Mouse (Mus musculus) spleen, postnatal 36 days (tissue): ENCODE measurements around the gene Ciao2a.

Experiments
- DNase-seq, 2 experiments: peaks; one replicate each; pipeline ENCODE4 v3.0.0; 2022; ENCODE audit warnings: low spot score in 2 of 2, mixed read lengths in 1 of 2

Gene Ciao2a

DNA sequence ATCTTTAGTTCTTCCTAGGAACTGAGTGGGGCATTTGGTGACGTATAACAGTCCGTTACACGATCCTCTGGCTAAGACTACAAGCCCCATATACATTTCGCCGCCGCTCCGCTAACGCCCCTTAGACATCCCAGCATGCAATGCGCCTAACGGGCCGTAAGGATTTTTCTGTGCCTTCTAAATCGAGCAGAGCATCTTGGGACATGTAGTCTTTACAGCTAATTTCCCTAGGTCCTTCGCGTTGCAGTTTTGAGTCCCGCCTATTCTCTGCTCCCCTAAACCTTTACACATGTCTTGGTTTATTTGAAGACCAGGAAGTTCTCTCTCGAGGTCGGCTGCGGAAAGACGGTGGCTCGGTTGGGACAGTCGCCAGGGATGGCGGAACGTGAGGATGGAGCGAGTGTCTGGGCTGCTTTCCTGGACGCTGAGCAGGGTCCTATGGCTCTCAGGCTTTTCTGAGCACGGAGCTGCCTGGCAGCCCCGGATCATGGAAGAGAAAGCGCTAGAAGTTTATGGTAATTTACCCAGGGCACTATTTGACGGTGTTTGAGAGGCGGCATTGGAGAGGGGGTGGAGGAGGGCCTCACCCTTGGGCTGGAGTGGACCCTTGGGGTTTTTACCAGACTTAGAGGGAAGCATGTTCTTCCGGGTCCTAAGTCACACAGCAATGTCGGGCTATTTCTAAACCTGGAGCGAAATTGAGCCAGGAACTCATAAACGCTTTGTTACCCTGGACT, at the start of gene Ciao2a, which contains the start of gene Snx1:
Gene Ciao2a, plus strand, starts transcription at position 156 of the 737 bp plus-strand sequence.
Gene Snx1, minus strand, starts transcription at position 132 of the 737 bp plus-strand sequence.
- DNase-seq: peak; percentile 96 to 97

GRCm38 (mm10) chr9:66078072-66078471, 48.3 kb upstream of the Ciao2a start:
- no peak for DNase-seq

- no peak for DNase-seq
These were observed 47.9 kb upstream of the Ciao2a start for GRCm38 (mm10) chr9:66078493-66078892.

- DNase-seq: no peak
These were observed 45.5 kb upstream of the Ciao2a start for GRCm38 (mm10) chr9:66080804-66081459.

DNA sequence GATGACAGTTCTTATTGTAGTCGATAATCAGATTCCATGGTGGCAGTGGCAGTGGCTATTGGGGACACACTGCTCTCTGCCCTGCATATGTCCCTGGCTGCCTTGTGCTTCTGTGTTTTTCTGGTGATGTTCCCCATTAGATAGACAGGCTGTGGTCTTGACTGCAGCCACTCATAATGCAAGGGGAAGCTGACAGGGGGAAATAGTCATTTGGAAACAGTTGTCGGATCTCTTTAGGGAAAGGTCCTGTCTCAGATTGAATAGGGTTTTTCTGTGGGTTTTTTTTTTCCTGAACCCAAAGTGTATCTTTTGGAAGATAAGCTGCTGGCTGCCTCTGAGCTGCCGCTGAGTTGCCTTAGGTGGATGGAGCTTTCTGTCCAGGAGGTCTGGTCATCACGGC, 44.4 kb upstream of the Ciao2a start:
- no peak for DNase-seq

DNA sequence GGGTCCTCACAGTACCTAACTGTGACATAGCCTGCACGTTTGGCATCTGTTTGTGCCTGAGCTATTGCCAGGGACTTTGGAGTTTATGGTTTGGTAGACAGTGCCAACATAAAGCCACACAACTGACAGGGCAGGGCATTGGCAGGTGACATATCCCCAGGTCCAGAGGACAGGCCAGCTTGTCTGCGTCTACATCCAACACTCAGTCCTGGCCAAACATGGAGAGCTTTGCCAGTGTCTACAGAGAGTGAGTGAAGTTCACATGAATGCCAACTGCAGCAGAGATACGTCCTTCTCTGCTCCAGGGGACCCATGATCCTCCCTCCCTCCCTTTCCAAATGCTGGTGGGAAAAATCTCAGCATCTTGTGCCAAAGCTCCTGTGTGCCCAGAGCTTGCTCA, 42.2 kb upstream of the Ciao2a start:
- no peak for DNase-seq

DNA sequence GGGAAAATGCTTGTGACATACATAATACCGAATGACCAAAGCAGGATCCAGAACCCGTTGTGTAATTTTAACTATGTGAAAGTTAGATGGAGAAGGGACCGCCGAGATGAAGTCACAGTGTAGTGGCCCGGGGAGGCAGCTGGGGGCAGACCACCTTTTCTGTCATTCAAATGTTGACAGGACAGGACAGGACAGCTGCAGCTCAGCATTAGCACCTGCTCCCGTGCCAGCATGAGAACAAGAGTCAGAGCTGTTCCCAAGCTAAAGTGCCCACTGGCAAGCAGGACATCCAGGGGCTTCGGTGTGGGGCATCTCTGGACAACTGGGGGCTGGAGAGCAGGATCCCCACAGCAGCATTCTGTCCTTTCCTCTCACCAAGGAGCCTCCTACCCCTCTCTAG, 39.3 kb upstream of the Ciao2a start:
- DNase-seq: no peak

DNA sequence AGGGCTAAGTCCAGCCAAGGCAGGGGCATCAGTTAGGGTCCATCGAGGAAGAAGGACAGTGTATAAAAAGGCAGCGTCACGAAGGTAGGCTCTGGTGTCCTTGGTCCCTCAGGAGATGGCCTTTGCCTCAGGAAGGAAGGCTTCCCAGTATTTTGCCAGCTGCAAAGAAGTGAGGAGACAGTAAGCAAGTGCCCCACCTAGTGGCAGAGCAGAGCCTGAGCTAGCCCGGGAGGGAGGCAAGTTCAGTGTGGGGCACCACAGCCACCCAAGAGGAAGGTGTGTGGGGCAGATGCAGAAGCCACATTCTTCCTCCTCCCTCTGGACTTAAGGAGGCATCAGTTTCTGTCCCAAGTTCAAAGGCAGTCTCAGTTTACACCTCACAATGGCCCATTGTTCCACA, 38.0 kb upstream of the Ciao2a start:
- peak; percentile 35 to 52 for DNase-seq

- no peak for DNase-seq
These were observed 35.7 kb upstream of the Ciao2a start for GRCm38 (mm10) chr9:66090593-66091244.

DNA sequence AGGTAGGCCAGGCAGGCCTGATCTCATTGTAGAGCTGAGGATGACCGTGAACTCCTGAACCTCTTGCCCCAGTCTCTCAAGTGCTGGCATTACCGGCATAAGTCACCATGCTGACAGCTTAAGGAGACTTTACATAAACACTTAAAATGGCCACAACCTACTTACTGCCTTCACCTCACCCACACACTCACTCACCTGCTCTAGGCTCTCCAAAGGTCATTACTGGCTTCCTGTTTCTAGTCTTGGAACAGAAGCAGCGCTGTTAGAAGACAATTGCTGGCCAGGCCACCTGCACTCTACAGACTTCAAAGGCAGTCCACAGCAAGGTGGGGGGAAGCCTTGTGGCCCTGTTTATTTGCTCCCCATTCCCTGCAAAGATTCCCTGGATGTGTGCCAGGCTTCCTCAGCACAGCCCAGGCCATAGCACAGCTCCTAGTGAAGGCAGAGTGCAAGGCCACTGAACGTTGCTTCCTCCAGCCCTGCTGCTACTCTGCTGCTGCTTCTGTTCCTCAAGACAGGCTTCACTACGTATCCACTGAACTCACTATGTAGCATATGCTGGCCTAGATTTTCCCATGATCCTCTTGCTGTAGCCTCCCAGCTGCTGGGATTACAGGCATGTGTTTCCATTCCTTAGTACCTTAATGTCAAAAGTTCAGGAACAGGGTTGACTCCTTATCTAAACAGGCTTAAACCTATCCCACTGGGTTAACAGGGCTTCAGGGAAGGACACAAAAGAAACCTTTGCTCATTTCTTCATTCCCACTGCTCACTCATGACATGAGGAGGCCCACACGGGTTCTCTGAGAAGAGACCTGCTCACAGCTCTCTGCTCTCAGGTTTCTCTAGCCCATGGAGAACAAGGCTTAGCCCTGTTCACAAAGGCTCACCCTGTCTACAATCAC, 34.8 kb upstream of the Ciao2a start:
- no peak for DNase-seq

DNA sequence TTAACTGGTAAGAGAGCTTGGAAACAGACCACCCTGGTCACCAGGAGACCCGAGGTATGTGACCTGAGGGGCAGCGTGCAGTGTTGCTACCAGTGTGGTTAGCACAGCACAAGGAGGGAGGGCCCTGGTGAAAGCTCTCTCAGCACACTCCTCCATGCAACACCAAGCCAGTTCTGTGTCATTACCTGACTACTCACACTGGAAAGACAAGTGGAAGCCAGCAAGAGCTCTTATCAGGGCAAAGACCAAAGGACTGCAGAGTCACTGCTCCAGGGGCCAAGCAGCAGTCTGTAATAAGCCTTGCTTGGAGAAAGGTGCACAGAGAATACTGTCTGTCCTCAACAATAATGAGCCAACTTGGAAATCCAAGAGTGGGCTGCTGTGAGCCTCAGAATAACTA, 33.7 kb upstream of the Ciao2a start:
- DNase-seq: no peak

DNA sequence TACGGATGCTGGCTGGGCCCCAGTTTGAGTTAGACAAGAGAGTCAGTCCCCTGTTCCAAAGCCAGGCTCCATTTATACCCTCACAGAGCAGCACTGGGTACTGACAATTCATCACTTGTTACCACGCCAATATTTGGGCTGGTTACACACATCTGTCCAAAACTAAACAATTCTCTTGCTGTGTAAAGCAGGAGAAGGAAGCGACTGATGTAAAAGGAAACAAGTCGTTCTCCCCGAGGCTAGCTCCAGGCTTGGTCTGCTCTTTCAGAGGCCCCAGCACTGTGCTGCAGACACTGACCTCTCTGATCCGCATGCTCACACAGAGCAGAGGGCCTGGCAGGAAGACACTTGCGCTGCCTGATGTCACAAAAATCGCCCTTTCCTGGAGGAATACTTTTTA, 24.8 kb upstream of the Ciao2a start:
- DNase-seq: no peak

DNA sequence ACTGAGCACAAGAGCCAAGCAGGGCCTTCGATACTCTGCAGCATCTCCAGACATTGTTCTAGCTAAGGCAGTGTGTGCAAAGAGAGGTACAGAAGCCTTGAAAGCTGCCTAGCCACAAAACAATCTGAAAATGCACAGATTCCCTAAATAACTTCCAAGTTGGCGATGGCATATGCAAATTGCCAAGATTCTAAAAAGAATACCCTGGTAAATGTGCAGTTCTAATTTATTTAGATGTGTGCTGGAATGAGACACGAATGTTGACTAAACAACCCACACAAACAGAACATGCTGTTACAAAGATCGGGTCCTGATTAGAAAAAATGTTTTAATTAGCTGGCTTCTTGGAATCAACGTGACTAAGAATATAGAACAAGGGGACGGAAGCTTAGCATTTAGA, 23.7 kb upstream of the Ciao2a start:
- no peak for DNase-seq

- DNase-seq: no peak
These were observed 21.8 kb upstream of the Ciao2a start for GRCm38 (mm10) chr9:66104601-66105000.

- no peak for DNase-seq
These were observed 21.2 kb upstream of the Ciao2a start for GRCm38 (mm10) chr9:66105168-66105567.

- no peak for DNase-seq
These were observed 16.8 kb upstream of the Ciao2a start for GRCm38 (mm10) chr9:66109574-66109973.

DNA sequence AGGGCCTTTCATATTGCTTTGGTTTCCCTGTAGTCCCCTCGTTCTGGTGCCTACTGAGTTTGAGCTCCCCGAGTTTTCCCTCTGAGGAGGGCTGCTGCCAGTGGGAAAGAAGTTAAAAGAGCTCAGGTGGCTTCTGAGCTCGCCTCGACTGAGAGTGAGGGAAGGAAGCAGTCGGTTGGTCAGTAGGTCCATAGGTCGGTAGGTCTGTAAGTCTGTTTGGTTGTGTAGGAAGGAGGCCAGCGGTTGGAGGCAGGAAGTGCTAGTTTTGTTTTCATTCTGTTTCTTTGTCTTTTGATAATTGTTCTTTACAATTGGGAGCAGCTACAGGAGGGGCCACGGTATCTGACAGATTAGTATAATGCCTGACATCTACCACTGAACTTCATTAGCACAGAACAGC, 16.3 kb upstream of the Ciao2a start:
- no peak for DNase-seq

DNA sequence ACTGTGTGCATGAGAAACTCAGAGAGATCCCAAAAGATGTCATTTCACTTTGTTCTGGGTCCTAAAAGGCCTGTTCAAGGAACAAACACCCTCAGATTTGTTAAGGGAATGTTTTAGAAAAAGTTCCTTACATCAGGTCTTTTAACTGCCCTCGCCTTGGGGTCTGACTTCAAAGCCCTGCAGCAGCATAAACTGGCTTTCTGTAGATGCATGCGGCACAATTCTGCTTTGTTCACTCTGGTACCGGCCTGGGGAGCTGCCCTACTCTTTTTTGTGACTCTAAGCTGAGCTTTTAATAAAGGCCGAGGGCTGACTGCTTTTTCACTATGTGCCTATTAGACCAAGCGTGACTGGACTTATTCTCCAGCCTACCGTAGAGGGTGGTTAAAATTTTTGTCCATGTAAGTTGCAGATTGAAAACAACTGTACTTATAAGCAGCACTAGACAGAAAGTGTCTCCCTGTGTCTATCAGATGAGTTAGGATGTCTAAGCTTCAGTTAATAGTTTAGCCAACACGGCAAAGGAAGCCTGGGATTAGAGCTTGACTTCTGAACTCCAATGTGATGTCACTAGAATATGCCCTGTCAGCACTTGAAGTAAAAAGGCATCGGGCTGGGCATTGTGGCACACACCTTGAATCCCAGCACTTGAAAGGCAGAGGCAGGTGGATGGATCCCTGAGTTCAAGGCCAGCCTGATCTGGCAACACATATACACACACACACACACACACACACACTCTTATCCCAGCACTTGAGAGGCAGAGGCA, 15.6 kb upstream of the Ciao2a start:
- no peak for DNase-seq

DNA sequence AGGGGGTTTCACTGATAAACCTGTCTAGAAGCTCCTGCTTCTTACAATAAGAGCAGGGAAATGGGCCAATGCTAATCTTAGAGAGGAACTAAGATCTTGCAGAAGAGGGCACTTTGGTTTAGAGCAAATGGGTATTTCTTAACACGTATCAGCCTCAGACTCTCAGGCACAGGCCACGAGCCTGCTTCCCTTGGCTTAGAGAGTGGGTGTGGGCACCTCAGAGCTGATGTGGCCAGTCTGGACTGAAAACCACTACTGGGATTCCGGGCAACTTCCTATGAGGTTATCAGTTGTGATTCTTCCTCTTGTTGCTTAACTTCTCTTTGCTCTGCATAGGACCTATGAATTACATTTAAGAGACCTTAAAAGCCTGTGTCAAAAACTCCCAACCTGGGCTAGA, 12.1 kb upstream of the Ciao2a start:
- peak in 1 of 2 experiments; percentile 18 for DNase-seq

- DNase-seq: no peak
These were observed 9.5 kb upstream of the Ciao2a start for GRCm38 (mm10) chr9:66116890-66117289.

DNA sequence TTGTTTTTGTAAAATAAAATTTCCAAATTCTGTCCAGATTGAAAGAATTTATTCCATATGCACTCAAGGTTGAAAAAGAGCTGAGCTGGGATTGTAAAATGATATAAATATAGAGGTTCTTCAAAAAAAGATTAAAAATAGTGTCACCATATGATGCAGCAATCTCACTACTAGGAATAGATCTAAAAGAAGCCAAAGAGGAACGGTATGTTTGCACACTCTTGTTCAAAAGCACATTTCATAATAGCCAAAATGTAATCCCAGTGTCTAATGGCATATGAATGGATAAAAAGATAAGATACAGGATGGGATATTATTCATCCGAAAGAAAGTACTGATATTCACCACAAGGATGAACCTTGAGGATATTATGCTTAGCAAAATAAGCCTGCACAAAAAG, 6.9 kb upstream of the Ciao2a start:
- DNase-seq: no peak
